Mouse (Mus musculus): ENCODE data around the gene Sulf2.

The Sulf2 gene

DNA sequence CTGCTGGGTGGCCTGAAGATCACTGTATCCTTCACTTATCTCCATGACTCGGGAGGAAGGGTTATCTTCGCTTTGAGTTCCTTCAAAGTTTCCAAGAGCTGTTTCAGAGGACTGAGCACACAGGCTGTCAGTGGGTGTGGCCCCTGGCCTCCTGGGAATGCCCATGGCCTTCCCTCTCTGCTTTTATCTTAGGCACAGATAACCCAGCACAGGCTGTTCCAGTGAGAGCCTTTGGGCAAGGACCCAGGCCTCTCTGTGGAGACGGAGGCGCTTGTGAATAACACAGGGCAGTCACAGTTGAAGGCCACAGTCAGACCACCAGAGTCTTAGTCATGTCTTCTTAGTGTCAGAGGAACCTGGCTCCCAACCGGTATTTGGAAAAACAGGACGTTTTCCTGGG, 32.7 kb downstream of the Sulf2 start:
- in situ Hi-C loops (cut with MseI, MboI) = no loop called here

GRCm38 (mm10) chr2:166121681-166122355, 33.6 kb downstream of the Sulf2 start:
- in situ Hi-C loops (cut with MseI, MboI) = no loop called here

GRCm38 (mm10) chr2:166119992-166120391, 35.5 kb downstream of the Sulf2 start:
- in situ Hi-C loops (cut with MseI, MboI) = no loop called here

DNA sequence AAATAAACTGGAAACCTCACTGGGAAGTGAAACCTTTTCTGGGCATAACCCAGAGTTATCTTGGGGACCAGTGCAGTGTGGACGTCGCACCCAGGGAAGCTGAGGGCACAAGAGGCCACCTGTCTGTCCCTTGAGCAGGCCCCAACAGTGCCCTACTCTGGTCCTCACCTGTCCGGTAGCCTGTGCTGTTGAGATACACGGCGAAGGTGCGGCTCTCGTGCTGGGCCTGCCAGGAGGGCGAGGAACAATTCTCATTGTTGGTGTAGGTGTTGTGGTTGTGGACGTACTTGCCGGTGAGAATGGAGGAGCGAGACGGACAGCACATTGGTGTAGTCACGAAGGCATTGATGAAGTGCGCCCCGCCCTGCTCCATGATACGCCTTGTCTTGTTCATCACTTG, 38.8 kb downstream of the Sulf2 start:
- in situ Hi-C loops (cut with MseI, MboI) = no loop called here

DNA sequence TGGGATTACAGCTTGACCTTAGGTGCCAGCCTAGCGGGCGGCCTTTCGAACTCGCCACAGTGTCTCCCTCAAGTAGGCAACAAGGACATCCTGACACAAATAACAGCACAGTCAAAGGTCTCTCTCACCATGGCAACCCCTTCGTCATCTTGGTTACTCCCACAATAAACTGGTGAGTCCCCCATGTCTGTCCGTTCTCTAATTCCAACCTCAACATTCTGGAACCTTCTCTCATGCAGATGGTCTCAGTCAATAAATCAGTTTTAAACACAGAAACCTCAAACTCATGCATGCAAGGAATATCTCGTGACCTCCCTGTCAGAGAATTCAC, 39.2 kb downstream of the Sulf2 start:
- in situ Hi-C loops (cut with MseI, MboI) = no loop called here

DNA sequence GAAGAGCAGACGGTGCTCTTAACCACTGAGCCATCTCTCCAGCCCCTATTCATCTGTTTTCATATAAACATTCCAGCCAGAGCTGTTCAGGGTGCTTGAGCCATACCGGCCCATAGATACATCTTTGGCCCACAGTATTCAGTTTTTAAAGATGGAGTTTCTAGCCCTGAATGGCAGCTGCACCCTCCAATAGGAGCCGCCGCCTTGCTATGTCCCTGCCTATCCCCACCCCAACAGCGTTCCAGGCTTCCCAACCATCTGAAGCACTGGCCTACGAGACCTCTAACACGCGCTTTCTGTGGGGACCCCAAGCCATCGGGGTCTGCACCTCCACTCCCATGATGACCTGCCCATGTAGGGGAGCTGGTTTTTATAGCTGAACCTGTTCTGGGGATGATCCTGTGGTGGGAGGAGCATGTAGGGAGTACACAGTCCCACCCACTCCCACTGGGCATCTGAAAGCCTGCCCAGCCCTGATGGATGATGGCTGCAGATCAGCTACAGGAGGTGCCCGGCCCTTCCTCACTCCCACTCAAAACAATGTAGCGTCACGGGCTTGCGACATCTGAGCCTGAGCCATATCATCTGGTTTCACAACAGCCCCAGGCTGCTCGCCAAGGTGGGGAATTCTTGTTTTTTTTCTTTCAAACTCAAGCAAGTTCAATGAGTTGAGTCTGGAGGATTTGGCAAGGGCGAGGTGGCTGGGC, 39.7 kb downstream of the Sulf2 start:
- in situ Hi-C loops (cut with MseI, MboI) = no loop called here

- in situ Hi-C loops (cut with MseI, MboI) = no loop called here
Measured at GRCm38 (mm10) chr2:166112986-166113385, 42.5 kb downstream of the Sulf2 start.

DNA sequence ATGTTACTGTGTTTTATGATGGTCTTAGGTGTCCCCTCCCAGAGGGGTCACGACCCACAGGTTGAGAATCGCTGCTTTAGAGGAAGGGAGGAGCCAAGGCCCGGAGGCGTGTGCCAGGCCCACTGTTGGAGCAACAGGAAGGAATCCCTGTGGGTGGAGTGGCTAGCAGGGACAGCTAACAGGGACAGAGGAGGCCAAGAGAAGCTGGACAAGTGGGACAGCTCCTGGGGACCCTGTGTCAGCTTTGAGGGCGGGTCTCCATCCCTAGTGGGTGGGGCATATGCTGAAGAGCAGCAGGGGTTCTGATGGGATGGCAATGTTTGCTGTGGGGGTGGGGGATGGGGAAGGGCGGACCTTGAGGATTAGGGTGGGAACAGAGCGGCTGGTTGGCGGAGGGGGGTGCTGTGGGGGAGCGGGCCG, 43.6 kb downstream of the Sulf2 start:
- in situ Hi-C loops (cut with MseI, MboI) = no loop called here

DNA sequence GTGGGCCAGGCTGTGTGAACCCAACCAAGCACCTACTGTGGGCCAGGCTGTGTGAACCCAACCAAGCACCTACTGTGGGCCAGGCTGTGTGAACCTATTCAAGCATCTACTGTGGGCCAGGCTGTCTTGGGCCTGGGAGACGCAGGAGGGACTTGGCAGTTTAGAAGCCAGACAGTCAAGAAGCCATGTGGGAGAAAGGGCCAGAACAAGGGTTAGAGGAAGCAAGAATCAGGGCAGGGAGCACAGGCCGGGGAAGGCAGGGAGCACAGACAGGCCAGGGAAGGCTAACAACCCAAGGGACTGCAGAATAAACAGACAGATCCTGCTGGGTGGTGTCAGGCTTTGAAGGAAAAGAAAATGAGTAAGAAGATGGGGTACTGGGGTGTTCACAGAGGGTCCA, 44.2 kb downstream of the Sulf2 start:
- in situ Hi-C loops (cut with MseI, MboI) = no loop called here

GRCm38 (mm10) chr2:166110764-166111163, 44.7 kb downstream of the Sulf2 start:
- in situ Hi-C loops (cut with MseI, MboI) = no loop called here

GRCm38 (mm10) chr2:166108326-166108725, 47.1 kb downstream of the Sulf2 start:
- in situ Hi-C loops (cut with MseI, MboI) = no loop called here

DNA sequence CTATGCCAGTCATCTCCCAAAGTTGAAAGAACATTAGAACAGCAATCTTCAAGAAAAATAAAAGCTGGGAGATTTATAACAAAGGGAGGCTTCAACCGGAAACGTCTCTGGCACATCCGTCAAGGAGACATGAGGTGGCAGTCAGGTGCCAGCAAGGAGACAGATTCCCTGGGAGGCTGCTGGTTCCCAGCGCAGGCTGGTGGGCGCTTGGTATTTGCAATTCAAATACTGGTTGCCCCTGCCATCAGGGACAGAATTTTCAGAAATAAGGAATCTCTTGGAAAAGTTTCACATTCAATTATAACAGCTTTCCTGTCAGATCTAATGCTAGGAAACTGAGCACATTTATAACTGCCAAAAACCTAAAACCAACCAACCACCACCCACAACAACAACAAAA, 47.6 kb downstream of the Sulf2 start:
- in situ Hi-C loops (cut with MseI, MboI) = no loop called here

- in situ Hi-C loops (cut with MseI, MboI) = no loop called here
Measured at GRCm38 (mm10) chr2:166106631-166107030, 48.8 kb downstream of the Sulf2 start.

DNA sequence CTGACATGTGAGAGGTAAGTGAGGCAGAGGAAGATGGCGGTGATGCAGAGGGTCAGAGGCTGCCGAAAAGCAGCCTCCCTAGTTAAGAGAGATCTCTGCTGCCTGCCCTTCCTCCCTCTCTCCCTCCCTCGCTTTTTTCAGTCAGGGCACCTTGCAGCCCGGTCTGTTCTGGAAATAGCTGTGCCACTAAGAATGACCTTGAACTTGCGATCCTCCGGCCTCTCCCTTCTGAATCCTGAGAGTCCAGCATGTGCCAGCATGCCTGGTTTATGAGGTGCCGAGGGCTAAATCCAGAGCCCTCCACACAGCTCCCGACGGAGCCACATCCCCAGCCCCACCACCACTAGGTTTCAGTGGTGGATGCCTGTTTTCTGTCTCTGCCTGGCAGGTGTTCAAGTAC, 49.6 kb downstream of the Sulf2 start:
- in situ Hi-C loops (cut with MseI, MboI) = no loop called here

- in situ Hi-C loops (cut with MseI, MboI) = no loop called here
Measured at GRCm38 (mm10) chr2:166102893-166103292, 52.6 kb downstream of the Sulf2 start.

- in situ Hi-C loops (cut with MseI, MboI) = no loop called here
Measured at GRCm38 (mm10) chr2:166100309-166101262, 54.9 kb downstream of the Sulf2 start.

GRCm38 (mm10) chr2:166098292-166098933, 57.0 kb downstream of the Sulf2 start:
- in situ Hi-C loops (cut with MseI, MboI) = loop anchor here in 1 of 2 experiments (10.0 kb wide), 1 partner anchor 466 kb away; no protein-coding TSS in a partner anchor

DNA sequence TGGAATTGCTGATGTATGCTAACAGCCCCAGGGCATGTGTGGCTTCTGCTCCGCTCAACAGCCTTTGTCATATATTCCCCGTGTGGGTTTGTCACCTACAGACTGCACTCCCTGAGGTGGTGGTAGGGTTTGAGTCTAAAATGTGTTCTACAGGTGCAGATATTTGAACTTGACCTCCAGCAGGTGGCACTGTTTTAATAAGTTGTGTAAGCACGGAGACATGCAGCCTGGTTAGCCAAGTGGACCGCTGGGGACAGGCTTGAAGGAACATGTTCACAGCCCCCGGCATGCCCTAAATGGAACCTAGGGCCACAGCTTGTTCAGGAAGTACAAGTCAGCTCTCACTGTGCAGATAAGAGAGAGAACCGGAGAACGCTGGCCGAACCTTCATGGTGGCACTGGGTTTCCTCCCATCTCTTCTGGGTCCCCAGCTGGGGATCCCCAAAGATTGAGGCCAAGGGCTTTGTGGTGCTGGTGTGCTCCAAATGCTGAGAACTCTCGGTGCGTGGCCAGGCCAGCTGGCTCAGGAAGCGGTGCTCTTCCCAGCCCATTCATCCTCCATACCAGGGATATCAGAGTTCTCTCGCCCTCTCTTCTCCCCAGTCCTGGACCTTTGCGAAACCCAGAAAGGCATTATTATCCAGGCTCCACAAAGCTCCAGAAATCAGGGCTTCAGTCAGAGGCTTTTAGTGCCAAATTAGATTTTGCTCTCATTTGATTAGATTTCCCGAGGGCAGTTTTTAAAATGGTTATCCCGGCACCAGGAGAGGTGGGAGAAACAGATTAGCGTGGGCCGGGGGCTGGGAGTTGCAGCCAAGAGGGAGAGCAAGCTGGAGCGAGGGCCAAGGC, 57.8 kb downstream of the Sulf2 start:
- in situ Hi-C loops (cut with MseI, MboI) = loop anchor here in 1 of 2 experiments (10.0 kb wide), 1 partner anchor 467 kb away; no protein-coding TSS in a partner anchor

GRCm38 (mm10) chr2:166096834-166097233, 58.6 kb downstream of the Sulf2 start:
- in situ Hi-C loops (cut with MseI, MboI) = loop anchor here in 1 of 2 experiments (10.0 kb wide), 1 partner anchor 468 kb away; no protein-coding TSS in a partner anchor

GRCm38 (mm10) chr2:166096300-166096699, 59.2 kb downstream of the Sulf2 start:
- in situ Hi-C loops (cut with MseI, MboI) = loop anchor here in 1 of 2 experiments (10.0 kb wide), 1 partner anchor 469 kb away; no protein-coding TSS in a partner anchor
